Comparison of ENCODE assay signal across 8 mouse cellular contexts in genomic region chr9:121704646-121705625, GRCm38 (mm10). TPM values are rescaled to one million over a fixed set of nuclear protein-coding genes. Genes with fewer than 3 reads are reported as not detected.
DNase-seq lines count a peak whose midpoint lies in the region; ATAC-seq lines count a peak whose summit lies in the region.

TSS of gene Sec22c (minus strand) at chr9:121705490.

- no peaks in the 10 kb centered on the region for H3K27me3 ChIP-seq in megakaryocyte, embryonic 14.5 days (replicated peaks)

- peak; percentile 93 for DNase-seq in ZHBTc4 (ENCODE audit: low read depth, low spot score)
- DNase-seq in gastrocnemius, adult 8-10 months (ENCODE audit: low spot score in 2 of 2) = peak; percentile 85 to 86
- peak; percentile 71 for DNase-seq in hindlimb bud, embryonic 11.5 days (ENCODE audit: extremely low spot score, low read depth, low spot score)
- DNase-seq in left cerebral cortex, adult 8-10 months (ENCODE audit: low spot score in 2 of 2) = peak; percentile 80 to 89
- DNase-seq in right cerebral cortex, postnatal 10 days (ENCODE audit: low spot score in 2 of 2) = peak; percentile 93 to 94
- peak; percentile 81 for DNase-seq in urinary bladder, postnatal 25 days (ENCODE audit: low spot score)

- peak; percentile 75 for ATAC-seq in common myeloid progenitor, adult 5-6 weeks (replicated peaks; ENCODE audit: low read depth, poor library complexity, severe bottlenecking)

- no peaks in the 10 kb centered on the region for H3K9me3 ChIP-seq in megakaryocyte, embryonic 14.5 days

- H3K4me3 ChIP-seq in megakaryocyte, embryonic 14.5 days (replicated peaks) = peak within 1 kb of the TSS; percentile 97

- H3K36me3 ChIP-seq in megakaryocyte, embryonic 14.5 days (replicated peaks; ENCODE audit: low read length) = peaks cover 14% of the 10 kb centered on the region

- H3K4me1 ChIP-seq in megakaryocyte, embryonic 14.5 days = peaks cover 77% of the 10 kb centered on the region

RNA-seq across cellular contexts. Expression of gene Sec22c, which starts in this region (rescaled TPM):
- total RNA-seq in common myeloid progenitor, adult 5-6 weeks (2017) = 5.5 and 13.3 TPM in 2 replicates
- 1 to 10 TPM; 4.5 to 5.0 (median 4.6) TPM for total RNA-seq in gastrocnemius, adult 8-10 months (2022)
- total RNA-seq in left cerebral cortex, adult 8-10 months (2022) = 10 to 100 TPM; 24.9 to 28.6 (median 26.6) TPM
- polyA plus RNA-seq in megakaryocyte, embryonic 14.5 days (2012; ENCODE audit: insufficient read depth, low replicate concordance) = 1.2 and 2.4 TPM in 2 replicates

Comparison
In these comparisons a context has a peak if more than half of its experiments do, and no peak if none do; other contexts are left out.
1. Peak in every context shown above with its lines: DNase-seq, ATAC-seq and H3K4me3 ChIP-seq.